Mouse (Mus musculus): ENCODE measurements around the gene Cilp. TPM values are rescaled to one million over a fixed set of nuclear protein-coding genes. Genes with fewer than 3 reads are reported as not detected.
A peak's percentile ranks its signal among the peaks of the same experiment; 100 is the strongest.

Cilp gene
- polyA plus RNA-seq, 1 experiment: 0.29 TPM

DNA sequence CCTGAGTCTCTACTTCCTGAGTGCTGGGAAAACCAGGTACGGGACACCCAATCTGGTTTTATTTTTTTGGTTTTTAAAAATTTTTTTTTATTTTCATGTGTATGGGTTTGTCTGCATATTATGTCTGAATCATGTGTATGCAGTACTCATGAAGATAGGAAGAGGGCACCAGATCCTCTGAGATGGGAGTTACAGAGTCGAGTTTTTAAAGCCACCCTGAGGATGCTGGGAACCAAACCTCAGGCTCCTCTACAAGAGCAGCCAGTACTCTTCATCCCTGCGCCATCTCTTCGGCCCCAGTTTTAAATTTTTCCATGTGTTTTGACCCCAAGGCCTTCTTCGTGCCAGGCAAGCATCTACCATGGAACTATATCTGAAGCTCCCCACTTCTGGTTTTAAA, 25.2 kb upstream of the Cilp start:
- H3K36me3 ChIP-seq (ENCODE audit: control insufficient read depth, insufficient read depth): no peaks in the 10 kb centered on the region
- H3K27me3 ChIP-seq (ENCODE audit: control insufficient read depth, insufficient read depth, insufficient read length): no peaks in the 10 kb centered on the region
- H3ac ChIP-seq (ENCODE audit: control insufficient read depth, insufficient read length): no peak overlapping the region
- TF ChIP-seq USF1 (IDR thresholded peaks at IDR 0.05; ENCODE audit: low read depth): no peak
- no peak for TF ChIP-seq MAX (IDR thresholded peaks at IDR 0.05; ENCODE audit: low read depth)
- TF ChIP-seq SRF (IDR thresholded peaks at IDR 0.05; ENCODE audit: control insufficient read depth, insufficient read length, low read depth): no peak
- no peak for TF ChIP-seq TCF3 (IDR thresholded peaks at IDR 0.05; ENCODE audit: insufficient read length, low read depth)
- TF ChIP-seq POLR2AphosphoS2 (IDR thresholded peaks at IDR 0.05; ENCODE audit: insufficient read length, low read depth): no peak
- TF ChIP-seq MYOG (IDR thresholded peaks at IDR 0.05; ENCODE audit: control insufficient read depth in 1 of 3, insufficient read depth in 1 of 3, insufficient read length in 2 of 3, low read depth in 2 of 3): no peak
- TF ChIP-seq REST (IDR thresholded peaks at IDR 0.05; ENCODE audit: insufficient read depth, insufficient read length): no peak
- no peak for TF ChIP-seq TCF12 (IDR thresholded peaks at IDR 0.05; ENCODE audit: insufficient read depth, poor library complexity, severe bottlenecking)
- TF ChIP-seq POLR2A (IDR thresholded peaks at IDR 0.05; ENCODE audit: insufficient read length, low read depth): no peak
- no peak for TF ChIP-seq E2F4 (IDR thresholded peaks at IDR 0.05; ENCODE audit: insufficient read depth)
- TF ChIP-seq CEBPB (IDR thresholded peaks at IDR 0.05; ENCODE audit: insufficient read depth, poor library complexity, severe bottlenecking): no peak
- no peak for TF ChIP-seq MYOD1 (IDR thresholded peaks at IDR 0.05; ENCODE audit: control insufficient read depth in 1 of 3, insufficient read length in 2 of 3, low read depth in 2 of 3)
- no peak overlapping the region for H3K4me3 ChIP-seq
- no peak overlapping the region for H3K4me2 ChIP-seq (ENCODE audit: low read depth)
- H3K79me2 ChIP-seq (ENCODE audit: control insufficient read depth, insufficient read depth): no peaks in the 10 kb centered on the region

DNA sequence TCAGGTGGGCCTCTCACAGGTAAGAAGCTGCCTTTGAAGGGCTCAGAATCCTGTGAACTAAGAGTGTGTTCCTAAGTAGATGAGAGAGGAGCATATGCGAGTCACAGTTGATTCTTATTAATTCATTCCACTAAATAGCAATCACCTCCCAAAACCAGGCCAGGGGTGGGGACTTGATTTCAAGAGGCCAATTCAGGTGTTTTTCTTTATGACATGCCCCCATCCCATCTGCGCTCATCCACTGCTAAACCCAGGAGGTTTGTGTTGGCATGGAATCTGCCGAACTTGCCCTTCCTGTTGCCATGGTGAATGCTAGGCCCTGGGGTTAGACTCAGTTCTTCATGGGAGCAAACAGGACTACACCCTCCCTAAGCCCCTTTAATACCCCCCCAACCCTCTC, 24.4 kb upstream of the Cilp start:
- Histone ChIP-seq H3K4me3 (no peak overlapping the region), H3K79me2 (ENCODE audit: control insufficient read depth, insufficient read depth) (no peaks in the 10 kb centered on the region), H3K36me3 (ENCODE audit: control insufficient read depth, insufficient read depth) (no peaks in the 10 kb centered on the region), H3K27me3 (ENCODE audit: control insufficient read depth, insufficient read depth, insufficient read length) (no peaks in the 10 kb centered on the region), H3ac (ENCODE audit: control insufficient read depth, insufficient read length) (no peak overlapping the region), H3K4me2 (ENCODE audit: low read depth) (no peak overlapping the region)
- no peak for TF ChIP-seq CEBPB (IDR thresholded peaks at IDR 0.05; ENCODE audit: insufficient read depth, poor library complexity, severe bottlenecking)
- TF ChIP-seq MAX (IDR thresholded peaks at IDR 0.05; ENCODE audit: low read depth): no peak
- no peak for TF ChIP-seq TCF3 (IDR thresholded peaks at IDR 0.05; ENCODE audit: insufficient read length, low read depth)
- TF ChIP-seq POLR2AphosphoS2 (IDR thresholded peaks at IDR 0.05; ENCODE audit: insufficient read length, low read depth): no peak
- TF ChIP-seq REST (IDR thresholded peaks at IDR 0.05; ENCODE audit: insufficient read depth, insufficient read length): no peak
- TF ChIP-seq MYOG (IDR thresholded peaks at IDR 0.05; ENCODE audit: control insufficient read depth in 1 of 3, insufficient read depth in 1 of 3, insufficient read length in 2 of 3, low read depth in 2 of 3): no peak

DNA sequence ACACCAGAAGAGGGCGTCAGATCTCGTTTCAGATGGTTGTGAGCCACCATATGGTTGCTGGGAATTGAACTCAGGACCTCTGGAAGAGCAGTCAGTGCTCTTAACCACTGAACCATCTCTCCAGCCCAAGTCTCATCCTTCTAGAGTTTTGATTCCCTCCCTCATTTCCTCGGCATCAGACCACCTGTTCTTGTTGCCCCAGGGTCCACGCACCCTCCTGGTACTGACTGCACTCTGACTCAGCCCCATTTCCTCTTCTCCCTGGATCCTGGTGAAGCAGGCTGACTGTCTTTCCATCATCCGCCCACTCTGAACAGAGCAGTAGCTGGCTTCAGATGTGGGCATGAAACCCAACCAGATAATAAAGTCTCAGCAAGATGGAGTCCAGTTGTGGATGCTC, 23.0 kb upstream of the Cilp start:
- TF ChIP-seq MYOG (IDR thresholded peaks at IDR 0.05; ENCODE audit: control insufficient read depth in 1 of 3, insufficient read depth in 1 of 3, insufficient read length in 2 of 3, low read depth in 2 of 3) (no peak), MYOD1 (IDR thresholded peaks at IDR 0.05; ENCODE audit: control insufficient read depth in 1 of 3, insufficient read length in 2 of 3, low read depth in 2 of 3) (peak in 2 of 3 experiments; percentile 53 to 71), POLR2A (IDR thresholded peaks at IDR 0.05; ENCODE audit: insufficient read length, low read depth) (no peak)
- Histone ChIP-seq H3K79me2 (ENCODE audit: control insufficient read depth, insufficient read depth) (no peaks in the 10 kb centered on the region), H3K4me2 (ENCODE audit: low read depth) (no peak overlapping the region), H3K36me3 (ENCODE audit: control insufficient read depth, insufficient read depth) (no peaks in the 10 kb centered on the region), H3K4me3 (no peak overlapping the region), H3K27me3 (ENCODE audit: control insufficient read depth, insufficient read depth, insufficient read length) (no peaks in the 10 kb centered on the region), H3ac (ENCODE audit: control insufficient read depth, insufficient read length) (no peak overlapping the region)

DNA sequence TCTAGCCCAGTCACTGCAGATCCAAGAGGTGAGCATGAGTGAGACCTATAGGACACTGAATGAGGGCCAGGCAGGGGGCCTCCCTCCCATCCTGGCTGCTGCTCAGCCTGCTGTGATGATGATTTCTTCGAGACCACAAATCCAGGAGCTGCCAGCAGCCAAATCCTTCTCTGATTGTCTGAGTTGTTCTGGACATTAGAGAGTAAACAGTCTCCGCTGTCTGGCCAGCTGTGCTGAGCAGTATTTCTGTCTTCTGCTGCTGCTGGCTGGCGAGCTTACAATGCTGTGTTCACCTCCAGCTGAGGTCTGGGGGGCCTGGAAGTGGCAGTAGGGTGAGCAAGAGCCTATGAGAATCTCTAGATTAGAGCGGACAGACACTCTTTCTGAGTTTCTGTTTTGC, 21.7 kb upstream of the Cilp start:
- H3K4me3 ChIP-seq: no peak overlapping the region
- no peak overlapping the region for H3ac ChIP-seq (ENCODE audit: control insufficient read depth, insufficient read length)
- no peaks in the 10 kb centered on the region for H3K79me2 ChIP-seq (ENCODE audit: control insufficient read depth, insufficient read depth)
- no peaks in the 10 kb centered on the region for H3K27me3 ChIP-seq (ENCODE audit: control insufficient read depth, insufficient read depth, insufficient read length)
- H3K4me2 ChIP-seq (ENCODE audit: low read depth): no peak overlapping the region
- no peaks in the 10 kb centered on the region for H3K36me3 ChIP-seq (ENCODE audit: control insufficient read depth, insufficient read depth)
- TF ChIP-seq USF1 (IDR thresholded peaks at IDR 0.05; ENCODE audit: low read depth) (no peak), MYOG (IDR thresholded peaks at IDR 0.05; ENCODE audit: control insufficient read depth in 1 of 3, insufficient read depth in 1 of 3, insufficient read length in 2 of 3, low read depth in 2 of 3) (no peak), MYOD1 (IDR thresholded peaks at IDR 0.05; ENCODE audit: control insufficient read depth in 1 of 3, insufficient read length in 2 of 3, low read depth in 2 of 3) (peak in 1 of 3 experiments; percentile 4)

DNA sequence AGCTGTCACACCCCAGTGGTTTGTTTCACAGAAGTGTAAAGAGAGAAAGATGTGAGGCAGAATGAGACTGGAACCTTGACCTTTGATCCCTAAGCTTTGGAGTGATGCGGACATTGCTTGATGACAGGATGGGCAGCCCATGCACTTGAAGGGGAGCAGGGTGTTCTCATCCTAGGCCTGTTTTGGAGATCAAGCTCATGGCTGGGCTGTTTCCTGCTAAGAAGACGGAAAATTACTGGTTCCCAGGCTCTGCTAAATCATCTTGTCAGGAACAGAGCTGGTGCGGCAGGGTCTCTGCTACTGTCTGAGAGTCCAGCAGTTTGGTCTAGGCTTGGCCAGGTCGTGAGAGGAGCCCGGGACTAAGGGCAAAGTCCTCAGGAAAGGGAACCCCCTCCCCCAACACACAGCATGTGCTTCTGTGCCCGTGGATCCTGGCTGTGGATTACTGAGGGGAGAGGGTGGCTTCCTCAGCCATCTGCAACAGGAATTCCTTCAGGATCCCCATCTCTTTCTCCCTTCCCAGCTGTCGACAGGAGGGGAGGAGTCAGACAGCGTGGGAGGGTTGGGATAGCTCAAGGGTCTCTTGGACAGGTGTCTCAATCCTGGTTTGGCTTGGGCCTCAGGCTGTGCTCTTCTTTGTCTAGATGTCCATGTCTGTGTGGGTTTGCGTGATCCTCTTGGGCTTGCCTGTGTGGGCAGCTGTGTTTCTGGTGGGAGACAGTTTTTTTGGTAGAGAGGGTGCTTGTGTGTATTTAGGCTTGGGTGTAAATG, 20.8 kb upstream of the Cilp start:
- no peak overlapping the region for H3ac ChIP-seq (ENCODE audit: control insufficient read depth, insufficient read length)
- no peaks in the 10 kb centered on the region for H3K36me3 ChIP-seq (ENCODE audit: control insufficient read depth, insufficient read depth)
- no peaks in the 10 kb centered on the region for H3K79me2 ChIP-seq (ENCODE audit: control insufficient read depth, insufficient read depth)
- H3K27me3 ChIP-seq (ENCODE audit: control insufficient read depth, insufficient read depth, insufficient read length): no peaks in the 10 kb centered on the region
- TF ChIP-seq MYOD1 (IDR thresholded peaks at IDR 0.05; ENCODE audit: control insufficient read depth in 1 of 3, insufficient read length in 2 of 3, low read depth in 2 of 3) (peak in 2 of 3 experiments; percentile 66 to 75), USF1 (IDR thresholded peaks at IDR 0.05; ENCODE audit: low read depth) (no peak)
- H3K4me2 ChIP-seq (ENCODE audit: low read depth): no peak overlapping the region
- H3K4me3 ChIP-seq: no peak overlapping the region

Measured in myocyte (in vitro differentiated cells).